Mouse (Mus musculus) neutrophil, adult 59 days (primary cell): ENCODE results near the gene Setd5. TPM values are rescaled to one million over a fixed set of nuclear protein-coding genes. Genes with fewer than 3 reads are reported as not detected.

Source experiments
- total RNA-seq, 2 experiments: library from RNA; stranded (reverse); gene quantifications; 1 replicate in 1 of 2; 2 replicates in 1 of 2; pipeline ENCODE4 v1.2.4; 2023

The Setd5 gene
- total RNA-seq, result 10 to 100 TPM; 73.3 to 75.8 TPM

GRCm38 (mm10) chr6:113076686-113077516 lies at the start of gene Setd5:
Gene Setd5 (plus strand): TSS chr6:113077365.

GRCm38 (mm10) chr6:113046041-113046975 lies 30.9 kb upstream of the Setd5 start, which contains the start of gene Thumpd3:
Gene Thumpd3 (plus strand): TSS chr6:113046225.

GRCm38 (mm10) chr6:113194841-113195595 lies 117.9 kb downstream of the Setd5 start, which contains the start of gene Lhfpl4:
Gene Lhfpl4 (minus strand): TSS chr6:113195384.

Other genes with a start within 250 kb of the Setd5 start
- 1 to 10 TPM; 3.2 TPM for gene Srgap3, start 130.1 kb upstream of the Setd5 start, total RNA-seq
- 10 to 100 TPM; 17.9 to 18.4 TPM for gene Thumpd3, start 31.1 kb upstream of the Setd5 start, total RNA-seq
- gene Lhfpl4, start 118.0 kb downstream of the Setd5 start, total RNA-seq, result 1 to 10 TPM in 1 of 2 experiments, not detected in 1; 1.3 TPM
- 10 to 100 TPM; 48.3 to 50.3 TPM for gene Mtmr14, start 160.5 kb downstream of the Setd5 start, total RNA-seq
- 1 to 10 TPM in 1 of 2 experiments, under 1 TPM in 1; 0.57 to 1.6 TPM for gene Cpne9, start 204.9 kb downstream of the Setd5 start, total RNA-seq
- 100 to 1,000 TPM; 110 to 113 TPM for gene Brpf1, start 229.8 kb downstream of the Setd5 start, total RNA-seq
- gene Ogg1, start 249.6 kb downstream of the Setd5 start, total RNA-seq, result 10 to 100 TPM; 10.9 to 11.4 TPM